Mouse (Mus musculus) lung, embryonic 14.5 days (tissue): Measurements from ENCODE around the gene Dgki. TPM values are rescaled to one million over a fixed set of nuclear protein-coding genes. Genes with fewer than 3 reads are reported as not detected.

ENCODE experiments used
- ATAC-seq: fragments of 200-750 bp; cut with Nextera tagmentation; 2 replicates; pipeline ENCODE4 v1.8.0; 2017; ENCODE audit warnings: mild to moderate bottlenecking, moderate TSS enrichment, moderate library complexity; ENCODE audit not compliant: insufficient read depth
- DNase-seq: peaks from one replicate; pipeline ENCODE4 v3.0.0-alpha.2; 2015
- H3K27ac ChIP-seq: fragments of 300-500 bp; sonication (generic); 2 replicates; pipeline ENCODE4 v1.5.1; 2014; ENCODE audit warnings: low read depth, mild to moderate bottlenecking, moderate library complexity
- H3K27me3 ChIP-seq: fragments of 300-500 bp; sonication (generic); 2 replicates; pipeline ENCODE4 v1.6.1; 2014; ENCODE audit warnings: low read length, control low read depth; ENCODE audit not compliant: insufficient read depth
- H3K36me3 ChIP-seq: fragments of 300-500 bp; sonication (generic); 2 replicates; pipeline ENCODE4 v1.6.1; 2014; ENCODE audit warnings: control low read depth; ENCODE audit not compliant: insufficient read depth
- H3K4me1 ChIP-seq: fragments of 300-500 bp; sonication (generic); 2 replicates; pipeline ENCODE4 v1.6.1; 2014; ENCODE audit warnings: antibody characterized with exemption, control low read depth; ENCODE audit not compliant: insufficient read depth
- H3K4me2 ChIP-seq: fragments of 300-500 bp; sonication (generic); 2 replicates; pipeline ENCODE4 v1.6.1; 2014; ENCODE audit warnings: mild to moderate bottlenecking
- H3K4me3 ChIP-seq: fragments of 300-500 bp; sonication (generic); 2 replicates; pipeline ENCODE4 v1.5.1; 2014; ENCODE audit warnings: low read depth, low read length
- H3K9ac ChIP-seq: fragments of 300-500 bp; sonication (generic); 2 replicates; pipeline ENCODE4 v1.6.1; 2014
- H3K9me3 ChIP-seq: fragments of 300-500 bp; sonication (generic); 2 replicates; pipeline ENCODE4 v1.6.1; 2016; ENCODE audit warnings: low read depth, low read length, control low read depth
- CTCF ChIP-seq: IDR thresholded peaks from 2 replicates; pipeline ENCODE4 v1.5.1; 2016; ENCODE audit warnings: antibody characterized with exemption, low read depth
- WGBS: fragments of 180-500 bp; shearing (Covaris S2); extraction: QIAGEN DNeasy Blood & Tissue Kit; methylation state at CpG from one replicate; pipeline ENCODE4 v1.1.7; 2014; 5-methylcytosine and 5-hydroxymethylcytosine counted together
- polyA plus RNA-seq: library from polyadenylated mRNA; unstranded; fragments of >200 nt; fragmentation: Nextera tagmentation; extraction: Ambion mirVana; gene quantifications from 2 replicates; pipeline ENCODE4 v1.2.1, GENCODE M21; 2014

The Dgki gene
- polyA plus RNA-seq, 1 experiment from 2014 or later: 0.46 TPM

DNA sequence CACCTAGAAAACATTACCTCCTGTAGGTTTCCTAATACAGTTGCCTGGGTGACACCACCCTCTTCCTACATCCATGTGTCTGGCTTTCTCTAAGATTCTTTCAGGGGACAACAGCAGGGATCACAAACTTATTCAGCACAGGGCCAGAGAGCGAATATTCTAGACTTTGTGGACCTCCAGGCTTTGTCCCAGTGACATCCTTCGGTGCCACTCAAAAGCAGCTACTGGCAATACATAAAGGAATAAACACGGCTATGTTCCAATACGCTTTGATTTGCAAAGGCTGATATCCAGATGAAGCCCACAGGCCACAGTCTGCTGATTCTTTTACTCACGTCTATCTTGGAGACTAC lies 57.2 kb downstream of the Dgki start:
- Histone ChIP-seq H3K36me3 (no peaks in the 10 kb centered on the region), H3K27ac (no peak overlapping the region), H3K4me2 (no peak overlapping the region), H3K4me3 (no peak overlapping the region), H3K27me3 (no peaks in the 10 kb centered on the region), H3K4me1 (no peaks in the 10 kb centered on the region), H3K9ac (no peak overlapping the region), H3K9me3 (no peaks in the 10 kb centered on the region)
- no peak for TF ChIP-seq CTCF
- DNase-seq (no peak), ATAC-seq (no peak)
- WGBS: 82% methylated on average over 5 of the region's 5 CpGs

DNA sequence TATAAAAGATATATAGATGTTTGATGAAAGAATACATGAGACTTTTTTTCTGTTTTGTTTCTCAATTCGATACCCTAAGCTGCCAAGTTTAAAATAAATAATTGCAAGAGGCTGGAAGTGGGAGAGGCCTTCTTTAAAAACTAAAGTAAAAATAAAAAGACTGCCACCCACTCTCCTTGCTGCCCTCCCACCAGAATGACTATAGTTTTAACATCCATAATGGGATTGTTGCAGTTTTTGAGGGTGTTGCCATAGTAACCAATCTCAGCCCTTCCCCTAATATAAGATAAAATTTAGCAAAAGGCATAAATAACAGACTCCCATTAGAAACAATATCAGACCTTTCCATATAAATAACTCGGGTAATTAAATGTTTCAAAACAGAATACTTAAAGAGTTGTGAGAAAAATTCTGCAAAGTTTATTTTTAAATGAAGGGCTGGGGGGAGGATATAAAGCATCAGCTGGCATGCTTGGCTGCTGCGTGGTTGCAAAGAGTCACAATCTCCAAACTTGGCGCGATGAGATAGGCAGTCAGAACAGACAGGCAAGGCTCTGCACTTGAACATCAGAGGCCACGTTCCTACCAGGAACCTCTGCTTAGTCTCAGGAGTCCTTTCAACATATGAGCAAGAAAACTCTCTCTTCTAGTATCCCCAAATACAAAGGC lies 57.8 kb downstream of the Dgki start:
- ATAC-seq (no peak), DNase-seq (no peak)
- Histone ChIP-seq H3K36me3 (no peaks in the 10 kb centered on the region), H3K27me3 (no peaks in the 10 kb centered on the region), H3K4me2 (no peak overlapping the region), H3K9me3 (no peaks in the 10 kb centered on the region), H3K27ac (no peak overlapping the region), H3K4me3 (no peak overlapping the region), H3K4me1 (no peaks in the 10 kb centered on the region), H3K9ac (no peak overlapping the region)
- 55% methylated on average over 6 of the region's 6 CpGs for WGBS
- TF ChIP-seq CTCF: no peak

DNA sequence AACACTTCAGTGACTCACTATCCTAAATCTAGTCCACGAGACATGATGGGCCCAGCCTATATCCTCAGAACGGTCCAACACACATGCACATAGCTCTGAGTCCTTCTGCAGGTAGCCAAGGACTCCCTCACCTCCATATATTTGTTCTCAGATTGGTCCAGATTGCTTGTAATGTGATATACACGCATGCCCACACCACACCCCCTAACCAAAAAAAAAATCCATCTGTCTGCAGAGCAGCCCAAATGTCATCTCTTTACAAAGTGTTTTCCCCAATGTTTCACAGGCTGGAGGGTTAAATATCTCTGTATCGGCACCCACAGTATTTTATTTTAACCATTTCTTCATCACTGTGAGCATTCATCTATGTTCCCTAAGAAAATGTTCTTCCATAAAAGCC lies 58.5 kb downstream of the Dgki start:
- no peak overlapping the region for H3K9ac ChIP-seq
- no peak overlapping the region for H3K4me3 ChIP-seq
- 80% methylated on average over 4 of the region's 4 CpGs for WGBS

DNA sequence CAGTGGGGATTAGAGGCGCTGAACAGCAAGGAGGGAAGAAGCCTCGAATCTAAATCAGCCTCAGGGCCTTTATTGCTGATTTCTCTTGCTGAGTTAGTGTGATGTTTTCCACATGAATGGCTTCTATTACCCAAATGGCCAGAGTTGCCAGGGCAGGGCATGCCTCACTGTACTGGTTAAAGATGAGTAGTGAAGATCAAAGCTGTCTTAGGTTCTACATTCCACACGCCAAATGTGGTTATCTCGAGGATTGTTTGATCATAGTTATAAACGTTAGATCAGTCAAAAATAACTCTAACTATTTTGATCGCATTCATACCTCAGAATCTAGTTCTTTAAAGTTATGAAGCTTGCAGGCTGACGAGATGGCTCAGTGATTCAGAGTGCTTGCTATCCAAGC lies 59.8 kb downstream of the Dgki start:
- Histone ChIP-seq H3K27ac (no peak overlapping the region), H3K4me1 (no peaks in the 10 kb centered on the region), H3K9ac (no peak overlapping the region), H3K27me3 (no peaks in the 10 kb centered on the region), H3K4me2 (no peak overlapping the region), H3K36me3 (no peaks in the 10 kb centered on the region), H3K4me3 (no peak overlapping the region), H3K9me3 (no peaks in the 10 kb centered on the region)
- ATAC-seq (no peak), DNase-seq (no peak)
- TF ChIP-seq CTCF: no peak
- 77% methylated on average over 7 of the region's 7 CpGs for WGBS

More for the DNA sequence above, 58.5 kb downstream of the Dgki start:
- no peak for DNase-seq
- Histone ChIP-seq H3K36me3 (no peaks in the 10 kb centered on the region), H3K9me3 (no peaks in the 10 kb centered on the region), H3K27me3 (no peaks in the 10 kb centered on the region), H3K4me2 (no peak overlapping the region), H3K27ac (no peak overlapping the region), H3K4me1 (no peaks in the 10 kb centered on the region)
- ATAC-seq: no peak
- TF ChIP-seq CTCF: no peak

DNA sequence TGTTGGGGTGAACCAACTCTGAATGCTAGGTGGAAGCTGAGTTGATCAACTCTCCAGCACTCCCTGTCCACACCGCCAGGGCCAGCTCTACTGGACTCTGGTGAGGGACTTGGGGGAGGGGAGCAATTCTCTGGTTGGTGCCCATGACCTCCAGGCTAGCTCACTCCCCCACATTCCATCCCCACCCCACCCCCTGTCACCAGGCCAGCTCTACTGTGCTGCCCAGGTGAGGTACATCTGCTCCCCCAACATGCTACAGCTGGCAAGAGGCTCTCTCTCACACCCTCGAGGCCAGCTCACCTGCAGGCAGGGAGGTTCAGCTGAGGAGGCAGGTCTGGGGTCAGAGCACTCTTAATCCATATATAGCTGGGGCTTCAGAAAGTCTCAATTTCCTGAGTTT lies 63.1 kb downstream of the Dgki start:
- Histone ChIP-seq H3K4me3 (no peak overlapping the region), H3K9me3 (no peaks in the 10 kb centered on the region), H3K4me1 (no peaks in the 10 kb centered on the region), H3K27me3 (no peaks in the 10 kb centered on the region), H3K4me2 (no peak overlapping the region), H3K27ac (no peak overlapping the region), H3K9ac (no peak overlapping the region), H3K36me3 (no peaks in the 10 kb centered on the region)
- 47% methylated on average over 2 of the region's 2 CpGs for WGBS
- ATAC-seq (no peak), DNase-seq (no peak)
- no peak for TF ChIP-seq CTCF

DNA sequence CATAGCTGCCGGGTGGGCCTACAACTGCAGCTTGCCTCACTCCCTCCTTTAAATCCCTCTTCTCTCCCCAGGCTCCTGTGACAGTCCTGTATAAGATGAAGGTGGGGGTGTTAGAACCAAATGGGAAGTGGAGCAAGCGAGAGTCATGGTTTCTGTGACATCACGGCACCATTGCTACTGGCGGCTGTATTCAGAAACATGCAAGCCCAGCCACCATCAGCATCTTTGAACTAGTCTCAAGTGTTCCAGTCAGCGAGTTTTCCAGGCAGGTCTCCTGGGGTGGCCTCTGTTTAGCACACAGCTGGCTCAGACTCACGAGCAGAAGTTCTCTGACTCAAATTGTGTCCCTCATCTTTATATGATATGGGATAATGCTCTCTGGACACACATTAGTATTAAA lies 68.8 kb downstream of the Dgki start:
- no peak for ATAC-seq
- no peak overlapping the region for H3K4me2 ChIP-seq
- no peaks in the 10 kb centered on the region for H3K27me3 ChIP-seq
- no peaks in the 10 kb centered on the region for H3K36me3 ChIP-seq
- TF ChIP-seq CTCF: no peak
- no peaks in the 10 kb centered on the region for H3K4me1 ChIP-seq
- no peak for DNase-seq
- H3K9me3 ChIP-seq: no peaks in the 10 kb centered on the region
- H3K4me3 ChIP-seq: no peak overlapping the region
- no peak overlapping the region for H3K27ac ChIP-seq
- no peak overlapping the region for H3K9ac ChIP-seq
- 37% methylated on average over 6 of the region's 6 CpGs for WGBS

DNA sequence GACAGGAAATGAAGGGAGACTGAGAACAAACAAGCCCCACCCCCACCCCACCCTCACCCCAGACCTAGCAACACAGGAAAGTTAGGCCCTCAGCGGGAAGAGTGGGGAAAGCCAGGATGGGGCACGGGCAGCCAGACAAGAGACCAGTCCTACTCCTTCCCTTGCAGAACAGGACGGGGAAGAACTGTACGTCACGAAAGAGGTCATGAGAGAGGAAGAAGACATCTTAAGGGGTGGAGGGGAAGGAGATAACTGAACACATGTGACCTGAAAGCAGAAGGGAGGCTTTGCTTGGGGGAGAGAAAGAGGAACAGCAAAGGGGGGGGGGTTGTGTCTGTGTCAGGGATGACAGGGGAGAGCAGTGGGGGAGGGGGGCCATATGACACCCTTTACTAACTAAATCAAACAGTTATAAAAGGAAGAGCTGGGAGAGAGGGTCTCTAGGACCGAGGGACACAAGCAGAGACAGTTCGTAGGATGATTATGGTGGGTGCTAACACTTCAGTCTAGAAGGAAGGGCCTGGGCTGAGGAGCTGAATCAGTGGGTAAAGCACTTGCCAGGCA lies 77.0 kb downstream of the Dgki start:
- WGBS: 34% methylated on average over 7 of the region's 7 CpGs
- no peak overlapping the region for H3K4me2 ChIP-seq
- H3K4me3 ChIP-seq: no peak overlapping the region
- H3K9ac ChIP-seq: no peak overlapping the region
- no peak overlapping the region for H3K27ac ChIP-seq
- ATAC-seq (no peak), DNase-seq (no peak)
- H3K4me1 ChIP-seq: 0 out of 2 replicates have a peak, but pooled peaks cover 3% of the 10 kb centered on the region
- H3K9me3 ChIP-seq: no peaks in the 10 kb centered on the region
- no peaks in the 10 kb centered on the region for H3K27me3 ChIP-seq
- H3K36me3 ChIP-seq: no peaks in the 10 kb centered on the region
- no peak for TF ChIP-seq CTCF

DNA sequence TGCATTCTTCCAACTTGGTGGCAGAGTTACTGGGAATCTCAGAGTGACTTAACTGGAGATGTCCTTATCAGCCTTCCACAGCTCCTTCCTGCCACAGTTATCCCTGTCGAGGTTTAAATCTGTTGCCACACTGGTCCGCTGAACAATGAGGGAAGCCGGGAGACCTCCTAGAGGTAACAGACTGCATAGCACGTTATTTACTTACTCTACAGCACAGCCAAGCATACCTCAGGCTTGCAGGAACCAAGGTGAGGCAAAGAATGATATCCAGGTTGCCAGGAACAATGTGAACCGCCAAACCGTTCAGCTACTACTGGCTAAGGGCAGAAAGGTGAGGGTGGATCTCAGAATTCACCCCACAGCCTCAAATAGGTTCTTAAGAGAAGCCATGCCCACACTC lies 78.0 kb downstream of the Dgki start:
- Histone ChIP-seq H3K36me3 (no peaks in the 10 kb centered on the region), H3K9ac (no peak overlapping the region), H3K9me3 (no peaks in the 10 kb centered on the region), H3K4me3 (no peak overlapping the region), H3K4me1 (0 out of 2 replicates have a peak, but pooled peaks cover 3% of the 10 kb centered on the region), H3K4me2 (no peak overlapping the region), H3K27me3 (no peaks in the 10 kb centered on the region), H3K27ac (no peak overlapping the region)
- 47% methylated on average over 6 of the region's 6 CpGs for WGBS
- peak; percentile 31 for TF ChIP-seq CTCF
- ATAC-seq: no peak
- DNase-seq: no peak
